Mouse (Mus musculus) right cerebral cortex, adult 18-20 months (tissue): ENCODE measurements around the gene Hist2h2bb.
A peak's percentile ranks its signal among the peaks of the same experiment; 100 is the strongest.

Experiments used
- DNase-seq: peaks from one replicate; pipeline ENCODE4 v3.0.0; 2022; ENCODE audit warnings: mixed read lengths

Gene Hist2h2bb

DNA sequence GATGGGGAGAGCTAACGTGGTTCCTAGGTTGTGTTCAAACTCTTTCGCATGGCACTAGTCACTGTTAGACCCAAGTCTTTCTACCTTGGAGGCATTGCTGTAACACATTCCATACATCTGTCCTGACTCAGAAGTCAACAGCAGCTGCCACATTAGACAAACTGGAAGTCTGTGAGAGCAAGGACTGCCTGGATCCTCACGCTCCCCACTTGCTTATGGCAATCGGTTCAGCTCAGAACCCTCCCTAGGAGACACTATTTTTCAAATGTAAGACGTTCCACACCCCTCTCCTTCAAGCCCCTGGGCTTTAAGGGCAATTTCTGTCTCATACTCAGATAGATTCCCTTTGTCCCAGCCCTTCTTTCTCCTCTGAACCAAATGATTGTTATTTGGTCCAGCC is 32.5 kb downstream of the Hist2h2bb start:
- no peak for DNase-seq

DNA sequence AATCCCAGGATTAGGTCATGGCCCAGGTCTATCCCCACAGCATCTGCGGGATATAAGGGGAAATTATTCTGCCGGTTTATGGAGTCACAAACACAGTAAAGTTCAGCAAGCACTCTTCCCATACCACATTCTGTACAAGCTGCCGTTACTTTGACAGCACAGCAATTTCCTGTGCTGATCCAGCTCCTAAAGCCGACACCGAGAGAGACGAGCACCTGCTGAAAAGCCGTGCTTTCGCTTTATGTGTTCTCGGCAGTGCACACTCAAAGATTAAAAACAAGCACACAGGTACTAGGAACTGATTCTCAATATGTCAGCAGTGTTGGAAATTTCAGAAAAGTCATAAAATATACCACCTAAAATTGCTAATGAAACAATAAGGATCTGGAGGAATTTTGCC is 37.0 kb downstream of the Hist2h2bb start:
- no peak for DNase-seq

DNA sequence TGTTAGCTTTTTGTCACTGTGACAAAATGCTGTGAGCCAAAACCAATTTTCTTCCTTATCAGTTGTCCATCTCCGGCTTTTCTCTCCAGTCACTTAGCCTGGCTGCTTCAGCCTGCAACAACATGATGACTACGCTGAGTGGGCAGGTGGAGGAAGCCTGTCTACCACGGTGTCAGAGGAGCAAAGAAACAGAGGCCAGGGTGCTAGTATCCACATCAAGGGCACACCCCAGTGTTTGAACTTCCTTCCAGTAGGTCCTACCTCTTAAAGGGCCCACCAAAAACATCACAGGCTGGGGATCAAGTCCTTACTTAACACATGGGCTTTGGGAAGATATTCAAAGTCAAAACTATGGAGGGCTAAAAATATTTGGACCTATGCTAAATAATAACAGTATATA is 39.9 kb downstream of the Hist2h2bb start:
- DNase-seq, result no peak

DNA sequence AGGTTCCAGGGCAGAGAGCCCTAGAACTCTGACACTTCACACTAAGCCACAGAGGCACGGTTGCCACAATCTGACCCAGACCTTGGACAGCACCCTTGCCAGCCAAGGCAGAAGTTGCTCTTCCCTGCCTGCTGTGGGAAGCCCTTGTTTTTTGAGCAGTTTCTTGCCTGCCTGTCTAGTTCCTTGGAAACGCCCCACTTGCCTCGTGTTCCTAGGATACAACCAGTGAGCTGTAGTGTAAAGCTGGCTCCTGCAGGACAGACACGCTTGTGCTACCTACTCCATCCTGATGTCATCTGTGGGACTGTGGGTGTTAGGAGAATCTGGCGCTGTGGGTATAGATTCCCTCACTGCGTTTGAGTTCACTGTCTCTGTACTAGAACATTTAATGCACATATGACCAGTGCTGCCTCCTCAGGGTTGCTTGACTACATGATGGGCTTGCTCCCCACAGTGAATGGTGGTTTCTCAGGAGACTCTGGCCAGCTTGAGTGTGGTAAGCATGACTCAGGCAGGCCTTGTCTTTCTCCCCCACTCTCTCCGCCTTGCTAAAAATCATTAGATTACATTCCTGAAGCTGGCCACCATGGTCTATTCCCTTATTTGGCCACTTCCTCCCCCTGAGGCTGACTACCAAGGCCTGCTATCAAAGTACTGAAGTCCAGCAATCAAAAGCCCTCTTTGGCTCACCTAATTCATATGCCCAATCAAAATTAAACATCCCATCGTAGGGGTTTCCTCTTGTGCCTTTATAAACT is 43.0 kb downstream of the Hist2h2bb start:
- DNase-seq, result peak; percentile 38
